Mouse (Mus musculus) small intestine, adult 2 months (tissue): ENCODE measurements around the gene Opn1mw.

ENCODE experiments used
- CTCF ChIP-seq: fragments of 200-500 bp; IDR thresholded peaks from 2 replicates; pipeline ENCODE4 v1.5.1; 2012; ENCODE audit warnings: low read depth, mild to moderate bottlenecking, control low read depth, inconsistent platforms, low read length, moderate library complexity, mixed read lengths; ENCODE audit not compliant: insufficient replicate concordance, insufficient read length; ENCODE audit errors: extremely low read depth
- POLR2A ChIP-seq: fragments of 200-500 bp; IDR thresholded peaks from 2 replicates; pipeline ENCODE4 v1.6.1; 2012; ENCODE audit warnings: low read depth, mild to moderate bottlenecking, control low read depth, inconsistent platforms, low read length, moderate library complexity

GRCm38 (mm10) chrX:74105916-74106315 lies 21.3 kb upstream of the Opn1mw start:
- no peak for TF ChIP-seq POLR2A
- TF ChIP-seq CTCF: no peak
